Mouse (Mus musculus): Measurements from ENCODE around the gene Pnck.

GRCm38 (mm10) chrX:73663143-73663542, 3.2 kb upstream of the Pnck start:
- TF ChIP-seq GATA1 (IDR thresholded peaks at IDR 0.05; ENCODE audit: low read length) (no peak), TAL1 (IDR thresholded peaks at IDR 0.05; ENCODE audit: low read length) (no peak)
